Mouse (Mus musculus) gonadal fat pad, adult 2 months (tissue): ENCODE data around the gene Evi5. TPM values are rescaled to one million over a fixed set of nuclear protein-coding genes. Genes with fewer than 3 reads are reported as not detected.

ENCODE experiments used
- DNase-seq: peaks from one replicate; pipeline ENCODE4 v3.0.0-alpha.2; 2012; ENCODE audit warnings: low read depth
- polyA plus RNA-seq: library from polyadenylated mRNA; depleted of rRNA; stranded (reverse); fragments of >200 nt; gene quantifications from 2 replicates; pipeline ENCODE4 v1.2.3, GENCODE M21; 2012

The Evi5 gene
- polyA plus RNA-seq, 1 experiment: 19.4 TPM

- peak; percentile 50 for DNase-seq
These were observed 125.5 kb downstream of the Evi5 start for GRCm38 (mm10) chr5:107749229-107749916.

- DNase-seq: no peak
These were observed 135.9 kb downstream of the Evi5 start for GRCm38 (mm10) chr5:107739023-107739422.

GRCm38 (mm10) chr5:107738296-107738695 is 136.6 kb downstream of the Evi5 start:
- DNase-seq: no peak

DNA sequence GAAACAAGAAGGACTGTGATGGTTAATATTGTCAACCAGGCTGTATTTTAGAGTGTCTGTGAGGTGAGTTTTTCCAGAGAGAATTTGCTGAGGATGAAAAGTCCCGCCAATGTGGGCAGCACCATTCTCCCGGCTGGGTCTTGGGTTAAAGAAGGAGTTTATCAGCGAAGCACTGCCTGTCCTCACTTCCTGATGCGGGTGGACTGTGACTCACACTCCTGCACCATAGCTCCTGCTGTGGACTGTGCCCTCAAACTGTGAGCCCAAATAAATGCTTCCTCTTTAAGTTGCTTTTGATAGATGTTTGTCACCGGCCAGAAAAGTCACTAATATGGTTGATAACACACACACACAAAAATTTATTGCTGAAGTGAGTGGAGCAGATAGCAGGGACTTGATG is 138.7 kb downstream of the Evi5 start:
- DNase-seq: no peak

DNA sequence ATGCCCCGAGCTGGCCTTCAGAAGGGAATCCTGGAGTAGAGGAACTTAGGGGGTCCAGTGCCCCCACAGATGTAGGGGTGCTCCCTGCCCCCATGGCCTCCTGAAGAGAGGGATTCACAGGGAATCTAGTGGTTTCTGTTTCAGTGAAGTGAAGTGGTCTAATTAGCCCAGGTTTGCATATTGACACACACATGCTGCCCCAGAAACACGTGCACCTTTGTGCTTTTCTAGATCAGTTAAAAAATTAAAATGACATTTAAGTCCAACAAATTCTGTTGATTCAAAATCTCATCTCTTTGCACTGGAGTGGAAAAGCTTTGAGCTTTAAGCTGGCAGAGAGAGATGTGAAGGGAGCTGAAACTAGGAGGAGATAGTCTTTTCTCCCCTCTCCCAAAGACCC is 143.1 kb downstream of the Evi5 start:
- no peak for DNase-seq

- DNase-seq: no peak
These were observed 143.5 kb downstream of the Evi5 start for GRCm38 (mm10) chr5:107731408-107731807.

DNA sequence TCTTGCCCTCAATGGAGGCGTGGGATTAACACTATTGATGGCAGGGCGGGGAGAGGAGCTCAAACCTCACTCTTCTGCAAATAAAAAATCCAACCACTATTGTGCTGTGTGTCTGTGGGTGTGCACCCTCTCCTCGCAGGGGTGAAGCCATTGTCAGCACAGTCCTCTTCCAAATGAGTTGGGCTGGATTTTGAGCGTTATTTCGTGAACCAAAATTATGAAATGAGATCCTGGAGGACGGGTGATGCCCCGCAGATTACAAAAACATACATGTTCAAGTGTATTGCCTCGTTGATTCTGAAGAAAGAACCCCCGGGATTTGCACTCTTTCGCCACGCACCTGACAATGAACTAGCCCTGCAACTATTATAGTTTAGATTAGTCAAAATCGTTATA is 147.9 kb downstream of the Evi5 start:
- no peak for DNase-seq

GRCm38 (mm10) chr5:107726281-107727006 is 148.5 kb downstream of the Evi5 start:
- DNase-seq: no peak

- no peak for DNase-seq
These were observed 149.3 kb downstream of the Evi5 start, which contains the start of gene Gfi1 for GRCm38 (mm10) chr5:107725435-107726261. Gfi1 (minus strand) TSS chr5:107726036.

- no peak for DNase-seq
These were observed 150.1 kb downstream of the Evi5 start for GRCm38 (mm10) chr5:107724661-107725434.

- DNase-seq: no peak
These were observed 151.1 kb downstream of the Evi5 start for GRCm38 (mm10) chr5:107723541-107724511.

DNA sequence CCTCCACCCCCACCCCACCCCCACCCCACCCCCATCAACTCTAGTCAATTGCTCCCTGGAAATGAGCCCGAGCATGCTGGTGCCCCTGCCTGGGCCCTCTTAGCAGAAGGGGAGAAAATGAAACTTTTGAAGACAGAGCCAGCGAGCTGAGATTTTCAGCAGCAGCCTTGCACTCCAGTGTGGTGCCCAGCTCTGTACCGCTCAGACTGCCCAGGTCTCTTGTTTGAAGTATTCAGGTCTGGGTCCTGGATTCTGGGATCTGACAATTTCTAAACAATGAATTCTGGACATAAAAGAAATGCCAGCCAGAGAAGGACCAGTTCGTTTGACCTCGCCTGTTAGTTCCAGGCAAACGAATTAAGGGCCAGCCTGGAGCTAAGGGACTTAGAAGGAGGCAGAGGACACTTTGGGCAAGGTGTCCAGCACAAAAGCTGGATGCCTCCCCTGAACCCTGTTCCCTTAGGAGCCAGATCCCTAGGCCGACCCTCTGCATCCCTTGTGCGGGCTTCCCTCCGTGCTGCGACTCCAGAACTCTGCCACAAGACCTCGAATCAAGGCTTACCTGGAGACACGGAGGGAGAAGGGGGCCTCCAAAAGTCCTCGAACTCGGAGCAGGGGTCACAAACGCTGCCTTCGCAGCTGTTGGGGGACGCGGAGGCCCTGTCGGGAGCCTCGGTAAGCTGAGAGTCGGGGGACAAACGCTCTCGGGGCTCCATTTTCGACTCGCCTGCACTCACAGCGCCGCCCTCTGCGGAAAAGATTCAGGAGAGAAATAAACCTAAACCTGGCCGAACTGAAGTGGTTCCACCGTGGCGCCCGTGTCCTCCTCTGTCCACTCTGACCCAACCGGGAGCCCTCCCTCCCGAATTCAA is 152.0 kb downstream of the Evi5 start:
- no peak for DNase-seq

- no peak for DNase-seq
These were observed 153.3 kb downstream of the Evi5 start for GRCm38 (mm10) chr5:107721638-107722011.

GRCm38 (mm10) chr5:107720991-107721637 is 153.8 kb downstream of the Evi5 start:
- no peak for DNase-seq

- DNase-seq: no peak
These were observed 154.4 kb downstream of the Evi5 start for GRCm38 (mm10) chr5:107720511-107720910.

DNA sequence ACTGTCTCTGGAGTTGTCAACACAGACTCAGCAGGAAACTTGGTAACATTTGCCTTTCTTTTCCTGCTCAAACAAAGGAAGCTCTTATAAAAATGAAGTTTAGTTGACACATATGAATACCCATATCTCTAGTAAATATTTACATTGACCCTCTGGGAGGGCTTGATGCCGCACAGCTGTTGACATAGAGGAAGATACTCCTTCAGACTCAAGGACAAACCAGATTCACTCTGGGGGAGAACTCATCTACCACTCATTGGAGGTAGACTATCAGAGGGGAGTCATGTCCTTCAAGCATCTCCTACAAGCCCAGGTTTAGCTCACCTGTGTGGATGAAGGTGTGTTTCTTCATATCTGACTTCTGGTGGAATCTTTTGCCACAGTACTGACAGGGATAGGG is 155.1 kb downstream of the Evi5 start:
- no peak for DNase-seq

DNA sequence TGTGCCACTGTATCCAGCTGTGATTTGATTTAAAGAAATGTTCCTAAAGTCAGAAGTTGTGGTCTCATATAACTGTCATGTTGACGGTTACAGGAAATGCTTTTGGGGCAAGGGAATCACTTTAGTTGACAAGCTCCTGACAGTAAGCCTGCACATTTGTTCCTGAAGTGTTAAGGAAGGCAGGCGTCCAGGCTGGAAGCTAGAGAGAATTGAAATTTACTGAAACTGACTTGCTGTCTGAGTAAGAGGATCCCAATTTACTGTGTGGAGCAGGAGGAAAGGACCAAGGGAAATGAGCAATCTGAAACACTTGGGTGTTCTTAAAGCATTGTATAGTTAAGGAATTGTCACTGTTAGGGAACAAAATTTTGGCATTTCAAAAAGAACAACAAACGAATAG is 155.7 kb downstream of the Evi5 start:
- DNase-seq: no peak

DNA sequence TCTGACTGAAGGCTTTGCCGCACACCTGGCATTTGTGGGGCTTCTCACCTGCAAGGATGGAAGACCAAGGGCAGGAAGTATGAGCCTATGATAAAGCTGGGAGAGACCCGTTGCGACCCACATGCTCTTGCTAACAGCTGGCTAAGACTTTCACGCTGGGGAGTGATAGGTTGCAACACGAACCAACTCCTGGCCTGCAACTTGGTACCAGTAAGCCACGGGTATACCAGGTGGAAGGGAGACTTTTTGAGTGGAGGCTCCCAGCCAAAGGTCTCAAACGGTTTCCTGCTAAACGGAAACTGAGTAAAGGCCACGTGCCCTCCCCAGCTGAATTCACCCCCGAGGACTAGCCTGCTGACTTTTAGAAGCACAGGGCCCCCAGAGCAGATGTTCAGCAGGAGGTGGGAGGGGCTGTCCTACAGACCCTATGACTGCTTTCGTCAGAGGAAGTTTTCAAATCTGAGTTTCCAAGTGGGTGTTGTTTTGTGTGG is 157.0 kb downstream of the Evi5 start:
- DNase-seq: no peak

GRCm38 (mm10) chr5:107711689-107712088 is 163.2 kb downstream of the Evi5 start:
- no peak for DNase-seq
